Mouse (Mus musculus) thymus, adult 2 months (tissue): ENCODE data around the gene Ckap5. TPM values are rescaled to one million over a fixed set of nuclear protein-coding genes. Genes with fewer than 3 reads are reported as not detected.

ENCODE experiments used
- DNase-seq: peaks from one replicate; pipeline ENCODE4 v3.0.0; 2021
- H3K27ac ChIP-seq: fragments of 200-500 bp; 2 replicates; pipeline ENCODE4 v1.5.1; 2012; ENCODE audit warnings: low read length, control low read depth; ENCODE audit not compliant: control insufficient read depth, insufficient read depth
- H3K27me3 ChIP-seq: fragments of 200-500 bp; 2 replicates; pipeline ENCODE4 v1.6.1; 2012; ENCODE audit warnings: mild to moderate bottlenecking, low read length, moderate library complexity, mixed read lengths; ENCODE audit not compliant: control insufficient read depth, insufficient read depth
- H3K36me3 ChIP-seq: fragments of 200-500 bp; 2 replicates; pipeline ENCODE4 v1.6.1; 2012; ENCODE audit warnings: mild to moderate bottlenecking, low read length, moderate library complexity; ENCODE audit not compliant: control insufficient read depth, insufficient read depth
- H3K4me1 ChIP-seq: fragments of 200-500 bp; replicated peaks from 2 replicates; pipeline ENCODE4 v1.6.1; 2012; ENCODE audit warnings: low read length; ENCODE audit not compliant: control insufficient read depth, insufficient read depth
- H3K4me3 ChIP-seq: fragments of 200-500 bp; 2 replicates; pipeline ENCODE4 v1.5.1; 2012; ENCODE audit warnings: mild to moderate bottlenecking, low read length, control low read depth, moderate library complexity; ENCODE audit not compliant: control insufficient read depth, insufficient read depth
- CTCF ChIP-seq: fragments of 200-500 bp; IDR thresholded peaks from 2 replicates; pipeline ENCODE4 v1.5.1; 2012; ENCODE audit warnings: mild to moderate bottlenecking, control low read depth, low read length, moderate library complexity, borderline replicate concordance; ENCODE audit not compliant: control insufficient read depth, poor library complexity, insufficient read depth; ENCODE audit errors: extremely low read depth
- POLR2A ChIP-seq: fragments of 200-500 bp; IDR thresholded peaks from 2 replicates; pipeline ENCODE4 v1.6.1; 2012; ENCODE audit warnings: mild to moderate bottlenecking, low read length, control low read depth, moderate library complexity; ENCODE audit not compliant: control insufficient read depth, poor library complexity, insufficient read depth; ENCODE audit errors: extremely low read depth
- WGBS: fragments of 180-500 bp; shearing (Covaris S2); methylation state at CpG from one replicate; pipeline ENCODE4 v1.1.7; 2018; 5-methylcytosine and 5-hydroxymethylcytosine counted together
- polyA plus RNA-seq: library from polyadenylated mRNA; depleted of rRNA; stranded (reverse); fragments of >200 nt; gene quantifications from 2 replicates; pipeline ENCODE4 v1.2.3, GENCODE M21; 2012

Gene Ckap5
- polyA plus RNA-seq, 1 experiment, result 20.9 TPM

- TF ChIP-seq CTCF, result no peak
- TF ChIP-seq POLR2A, result no peak
- H3K4me1 ChIP-seq, result peaks cover 57% of the 10 kb centered on the region
Measured at GRCm38 (mm10) chr2:91633334-91633977, 106.9 kb downstream of the Ckap5 start.

GRCm38 (mm10) chr2:91634841-91635240 is 108.3 kb downstream of the Ckap5 start:
- DNase-seq, result peak; percentile 57
- WGBS, result 24% methylated on average over 9 of the region's 9 CpGs
- peak overlapping the region; percentile 83 for H3K27ac ChIP-seq

More at GRCm38 (mm10) chr2:91633334-91633977, 106.9 kb downstream of the Ckap5 start:
- Histone ChIP-seq H3K4me3 (no peak overlapping the region), H3K36me3 (no peaks in the 10 kb centered on the region), H3K27me3 (no peaks in the 10 kb centered on the region), H3K27ac (no peak overlapping the region)
- DNase-seq, result no peak
- WGBS, result 84% methylated on average over 12 of the region's 12 CpGs

GRCm38 (mm10) chr2:91635486-91635885 is 108.9 kb downstream of the Ckap5 start:
- no peak overlapping the region for H3K4me3 ChIP-seq
- no peaks in the 10 kb centered on the region for H3K27me3 ChIP-seq
- H3K27ac ChIP-seq, result peak overlapping the region; percentile 80; the same call in 1 of the 2 replicates
- H3K4me1 ChIP-seq, result peaks cover 71% of the 10 kb centered on the region
- DNase-seq, result no peak
- WGBS, result 89% methylated on average over 11 of the region's 11 CpGs
- TF ChIP-seq CTCF (no peak), POLR2A (no peak)
- no peaks in the 10 kb centered on the region for H3K36me3 ChIP-seq

More at GRCm38 (mm10) chr2:91634841-91635240, 108.3 kb downstream of the Ckap5 start:
- TF ChIP-seq CTCF (0 out of 2 replicates have a peak, but pooled peaks have one; percentile 15), POLR2A (peak; percentile 15; the same call in 1 of the 2 replicates)
- Histone ChIP-seq H3K4me3 (no peak overlapping the region), H3K4me1 (peaks cover 67% of the 10 kb centered on the region), H3K36me3 (no peaks in the 10 kb centered on the region), H3K27me3 (no peaks in the 10 kb centered on the region)

GRCm38 (mm10) chr2:91636229-91636628 is 109.7 kb downstream of the Ckap5 start, which contains the start of gene F2:
Gene F2, minus strand, starts transcription at chr2:91636414.
- DNase-seq, result no peak
- peak within 1 kb of the TSS; percentile 80 for H3K27ac ChIP-seq

GRCm38 (mm10) chr2:91636727-91637338 is 110.3 kb downstream of the Ckap5 start:
- Histone ChIP-seq H3K27ac (peak overlapping the region; percentile 72), H3K4me1 (peaks cover 75% of the 10 kb centered on the region), H3K27me3 (no peaks in the 10 kb centered on the region), H3K36me3 (no peaks in the 10 kb centered on the region), H3K4me3 (no peak overlapping the region)
- WGBS, result 48% methylated on average over 5 of the region's 5 CpGs
- DNase-seq, result no peak
- TF ChIP-seq POLR2A (no peak), CTCF (no peak)

More at GRCm38 (mm10) chr2:91636229-91636628, 109.7 kb downstream of the Ckap5 start, which contains the start of gene F2:
- TF ChIP-seq POLR2A, result no peak
- TF ChIP-seq CTCF, result no peak
- Histone ChIP-seq H3K27me3 (no peaks in the 10 kb centered on the region), H3K4me3 (no peak within 1 kb of the TSS), H3K36me3 (no peaks in the 10 kb centered on the region), H3K4me1 (peaks cover 74% of the 10 kb centered on the region)
- 83% methylated on average over 8 of the region's 8 CpGs for WGBS

- Histone ChIP-seq H3K27ac (peak overlapping the region; percentile 62), H3K27me3 (no peaks in the 10 kb centered on the region), H3K36me3 (no peaks in the 10 kb centered on the region), H3K4me3 (no peak overlapping the region), H3K4me1 (peaks cover 74% of the 10 kb centered on the region)
- WGBS, result 5% methylated on average over 6 of the region's 6 CpGs
- DNase-seq, result peak; percentile 25
- TF ChIP-seq POLR2A (no peak), CTCF (no peak)
Measured at GRCm38 (mm10) chr2:91638931-91639330, 112.4 kb downstream of the Ckap5 start.
